7 mouse cellular contexts compared by ENCODE assay signal in genomic region chr13:44731727-44732441, GRCm38 (mm10). TPM values are rescaled to one million over a fixed set of nuclear protein-coding genes. Genes with fewer than 3 reads are reported as not detected.
A peak's percentile ranks its signal among the peaks of the same experiment; 100 is the strongest.
DNase-seq lines count a peak whose midpoint lies in the region; ATAC-seq and TF ChIP-seq lines count a peak whose summit lies in the region.

No protein-coding gene starts in this region.

- H3K4me1 ChIP-seq in heart, postnatal 0 days (ENCODE audit: control insufficient read depth, insufficient read depth), result peaks cover 25% of the 10 kb centered on the region
- H3K4me1 ChIP-seq in liver, embryonic 15.5 days (replicated peaks), result peaks cover 51% of the 10 kb centered on the region
- peaks cover 20% of the 10 kb centered on the region for H3K4me1 ChIP-seq in stomach, embryonic 16.5 days (ENCODE audit: control insufficient read depth, insufficient read depth, low read length)

- no peaks in the 10 kb centered on the region for H3K9me3 ChIP-seq in heart, postnatal 0 days (replicated peaks; ENCODE audit: control insufficient read depth, low read length)
- H3K9me3 ChIP-seq in liver, embryonic 15.5 days (replicated peaks), result no peaks in the 10 kb centered on the region
- H3K9me3 ChIP-seq in stomach, embryonic 16.5 days (replicated peaks; ENCODE audit: control insufficient read depth, low read length), result no peaks in the 10 kb centered on the region

- H3K27me3 ChIP-seq in heart, postnatal 0 days (ENCODE audit: control insufficient read depth, insufficient read depth, low read length), result no peaks in the 10 kb centered on the region
- H3K27me3 ChIP-seq in liver, embryonic 15.5 days, result no peaks in the 10 kb centered on the region
- no peaks in the 10 kb centered on the region for H3K27me3 ChIP-seq in stomach, embryonic 16.5 days (ENCODE audit: control insufficient read depth, insufficient read depth, low read length)

- no peak for TF ChIP-seq CTCF in heart, postnatal 0 days (IDR thresholded peaks at IDR 0.05; ENCODE audit: low read depth)

- peak overlapping the region; percentile 70 for H3K4me3 ChIP-seq in heart, postnatal 0 days (ENCODE audit: low read depth, low read length)
- peak overlapping the region; percentile 87 for H3K4me3 ChIP-seq in liver, embryonic 15.5 days (replicated peaks)
- H3K4me3 ChIP-seq in stomach, embryonic 16.5 days (replicated peaks; ENCODE audit: low read length), result peak overlapping the region; percentile 84

- no peaks in the 10 kb centered on the region for H3K36me3 ChIP-seq in heart, postnatal 0 days (replicated peaks; ENCODE audit: control insufficient read depth, insufficient read depth, low read length)
- H3K36me3 ChIP-seq in liver, embryonic 15.5 days (replicated peaks), result no peaks in the 10 kb centered on the region
- no peaks in the 10 kb centered on the region for H3K36me3 ChIP-seq in stomach, embryonic 16.5 days (ENCODE audit: control insufficient read depth, insufficient read depth, low read length)

- TF ChIP-seq EP300 in heart, postnatal 0 days (IDR thresholded peaks at IDR 0.05; ENCODE audit: low read depth), result no peak

- under 1% methylated on average over 16 of the region's 16 CpGs for WGBS in heart, postnatal 0 days
- WGBS in liver, embryonic 15.5 days (ENCODE audit: insufficient replicate concordance), result under 1% methylated on average over 16 of the region's 16 CpGs
- under 1% methylated on average over 16 of the region's 16 CpGs for WGBS in stomach, embryonic 16.5 days

- ATAC-seq in heart, postnatal 0 days (ENCODE audit: insufficient read depth, low read depth), result no peak
- ATAC-seq in liver, embryonic 15.5 days (ENCODE audit: insufficient read depth), result no peak
- no peak for ATAC-seq in stomach, embryonic 16.5 days (ENCODE audit: insufficient read depth, low FRiP score)

- intact Hi-C loops in left cerebral cortex, postnatal 25 days (cut with DNase I), result loop anchor here (5.0 to 10.0 kb wide), 7 partner anchors 55 to 870 kb away; no protein-coding TSS in a partner anchor

- peak overlapping the region; percentile 93 for H3K27ac ChIP-seq in heart, postnatal 0 days (ENCODE audit: low read depth)
- peak overlapping the region; percentile 97 for H3K27ac ChIP-seq in liver, embryonic 15.5 days (replicated peaks)
- 0 out of 2 replicates have a peak overlapping the region, but pooled peaks have one; percentile 11 for H3K27ac ChIP-seq in stomach, embryonic 16.5 days (ENCODE audit: low read length)

- peak overlapping the region; percentile 90 for H3K9ac ChIP-seq in heart, postnatal 0 days (replicated peaks; ENCODE audit: low read depth, low read length)
- peak overlapping the region; percentile 94 for H3K9ac ChIP-seq in liver, embryonic 15.5 days
- H3K9ac ChIP-seq in stomach, embryonic 16.5 days (ENCODE audit: low read length), result peak overlapping the region; percentile 89

- H3K4me2 ChIP-seq in heart, postnatal 0 days (ENCODE audit: low read depth, low read length), result peak overlapping the region; percentile 89
- peak overlapping the region; percentile 98 for H3K4me2 ChIP-seq in liver, embryonic 15.5 days
- H3K4me2 ChIP-seq in stomach, embryonic 16.5 days (ENCODE audit: low read depth, low read length), result peak overlapping the region; percentile 69

- peak; percentile 20 to 24 for DNase-seq in left cerebral cortex, postnatal 25 days (ENCODE audit: low spot score in 2 of 2)
- no peak for DNase-seq in left cerebral cortex, adult 11 months (ENCODE audit: low spot score)
- peak; percentile 35 to 51 for DNase-seq in cerebellum, postnatal 10 days
- DNase-seq in heart, postnatal 0 days (ENCODE audit: low spot score), result no peak
- no peak for DNase-seq in gastrocnemius, postnatal 25 days

RNA-seq across cellular contexts. Expression of gene Jarid2, which starts 2.6 kb away (rescaled TPM):
- 10 to 100 TPM; 34.4 to 35.7 TPM for total RNA-seq in left cerebral cortex, postnatal 25 days (2021)
- total RNA-seq in heart, postnatal 0 days (2014; rRNA removed; ENCODE audit: low replicate concordance), result 10.2 and 20.1 TPM in 2 replicates
- 15.9 and 17.7 TPM in 2 replicates for polyA plus RNA-seq in heart, postnatal 0 days (2015; fragmentation: Nextera tagmentation; extraction: Ambion mirVana)
- polyA plus RNA-seq in liver, embryonic 15.5 days (2015; fragmentation: Nextera tagmentation; extraction: Ambion mirVana), result 10.4 and 10.7 TPM in 2 replicates
- 27.6 and 28.4 TPM in 2 replicates for polyA plus RNA-seq in stomach, embryonic 16.5 days (2015; fragmentation: Nextera tagmentation; extraction: Ambion mirVana)
- total RNA-seq in gastrocnemius, postnatal 25 days (2021), result 10 to 100 TPM; 23.0 to 27.5 TPM

Comparison
In these comparisons a context has a peak if more than half of its experiments do, and no peak if none do; other contexts are left out.
1. DNase-seq: peak in left cerebral cortex, postnatal 25 days (2 of 2) and cerebellum, postnatal 10 days (2 of 2); none in left cerebral cortex, adult 11 months (single experiment), heart, postnatal 0 days (single experiment) and gastrocnemius, postnatal 25 days (single experiment).
2. H3K27ac ChIP-seq: peak in every context shown above with its lines; median percentile 97 in liver, embryonic 15.5 days; 93 in heart, postnatal 0 days; 11 in stomach, embryonic 16.5 days.
3. Peak in every context shown above with its lines, with median percentiles within 50 percentile points of each other: H3K4me2 ChIP-seq, H3K4me3 ChIP-seq and H3K9ac ChIP-seq.